Mouse (Mus musculus) megakaryocyte, embryonic 14.5 days (primary cell): ENCODE data around the gene Tmem246.

Experiments
- FLI1 ChIP-seq: IDR thresholded peaks from 2 replicates; pipeline ENCODE4 v1.6.1; 2012; ENCODE audit warnings: low read length, inconsistent platforms, mixed read lengths
- GATA1 ChIP-seq: IDR thresholded peaks from 3 replicates; pipeline ENCODE4 v1.6.1; 2012; ENCODE audit warnings: mixed read lengths, low read length, inconsistent platforms, borderline replicate concordance

DNA sequence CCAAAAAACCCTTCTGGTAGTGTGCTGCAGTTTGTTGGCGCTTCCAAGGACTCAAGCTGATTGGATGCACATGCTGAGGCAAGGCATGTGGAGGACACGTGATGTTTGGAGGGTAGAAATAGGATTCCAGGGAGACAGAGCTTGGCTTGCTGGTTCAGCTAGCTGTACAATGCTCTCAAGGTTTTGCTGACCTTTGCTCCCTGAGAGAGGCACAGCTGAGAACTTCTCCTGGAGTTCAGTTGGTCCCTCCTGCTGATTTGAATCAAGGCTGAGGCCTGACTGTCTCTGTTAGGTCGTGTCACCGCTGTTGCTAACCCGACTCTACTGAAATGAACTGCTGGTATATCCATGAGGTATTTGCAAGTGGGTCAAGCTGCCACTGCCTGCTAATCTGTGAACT lies 31.3 kb upstream of the Tmem246 start:
- TF ChIP-seq FLI1: no peak
- no peak for TF ChIP-seq GATA1
